21 mouse cellular contexts compared by ENCODE assay signal in the genomic region with DNA sequence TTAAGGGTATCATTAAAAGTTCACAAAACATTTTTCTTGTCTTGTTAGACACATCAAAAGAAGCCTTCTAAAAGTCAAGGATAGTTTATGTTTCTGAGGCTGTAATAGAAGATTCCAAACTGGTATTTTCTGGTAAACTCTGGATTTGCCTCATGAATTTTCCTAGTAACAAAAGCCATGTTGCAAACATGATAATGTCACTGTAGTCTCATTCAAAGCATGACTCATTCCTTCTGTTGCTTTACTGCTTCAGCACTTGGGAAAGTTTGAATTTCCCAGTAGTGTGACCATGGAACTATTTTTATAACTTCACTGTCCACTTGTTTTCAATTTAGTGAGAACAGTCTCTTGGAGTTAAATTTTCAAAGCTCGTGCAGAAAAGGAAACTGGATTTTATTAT.
DNase-seq lines count a peak whose midpoint lies in the region; ATAC-seq and TF ChIP-seq lines count a peak whose summit lies in the region.
"Had no signal": no experiment of that assay in that cellular context is flagged by ENCODE, and none has a peak within 500 bp of the region (broad histone marks: within the 10 kb centered on the region; RNA-seq: fewer than 3 reads in every experiment).

No protein-coding gene starts in this region.

- no peak for TF ChIP-seq CTCF in gastrocnemius, adult 2 months (IDR thresholded peaks at IDR 0.05)
- no peak for TF ChIP-seq CTCF in kidney, postnatal 0 days (IDR thresholded peaks at IDR 0.05; ENCODE audit: low read depth)
- no peak for TF ChIP-seq CTCF in embryonic fibroblast, embryonic 13.5 days (IDR thresholded peaks at IDR 0.05; ENCODE audit: borderline replicate concordance, insufficient read depth, low read length)

- no peaks in the 10 kb centered on the region for H3K9me3 ChIP-seq in kidney, postnatal 0 days (replicated peaks; ENCODE audit: low read length)
- H3K9me3 ChIP-seq: forebrain, embryonic 10.5 days; heart, embryonic 13.5 days; hindbrain, embryonic 10.5 days; neural tube, embryonic 15.5 days had no signal

- intact Hi-C loops in gastrocnemius, adult 2 months (cut with DNase I) = no loop called here

- DNase-seq in gastrocnemius, adult 2 months = no peak
- no peak for DNase-seq in gastrocnemius, adult 8-10 months (ENCODE audit: low spot score in 2 of 2)
- peak; percentile 54 for DNase-seq in kidney, postnatal 0 days (ENCODE audit: low spot score)
- no peak for DNase-seq in kidney, adult 8-10 months
- DNase-seq in Muller cell, postnatal 12 days (ENCODE audit: inconsistent ontology term) = peak; percentile 7
- DNase-seq in T-cell, adult 2 months (ENCODE audit: low spot score) = no peak
- DNase-seq in right cerebral cortex, postnatal 25 days = no peak
- DNase-seq: cerebellum, adult 9-10 months; gastrocnemius, postnatal 10 days; left cerebral cortex, postnatal 4 days; liver, postnatal 0 days; lung, postnatal 10 days; right cerebral cortex, postnatal 14 days; thymus, postnatal 4 days had no signal

- H3K36me3 ChIP-seq in kidney, postnatal 0 days (ENCODE audit: insufficient read depth, low read length) = no peaks in the 10 kb centered on the region
- H3K36me3 ChIP-seq: heart, embryonic 13.5 days; neural tube, embryonic 15.5 days had no signal

- H3K4me1 ChIP-seq in kidney, postnatal 0 days (replicated peaks; ENCODE audit: insufficient read depth, low read length) = no peaks in the 10 kb centered on the region
- peaks cover 3% of the 10 kb centered on the region; the same call in 1 of the 2 replicates for H3K4me1 ChIP-seq in embryonic fibroblast, embryonic 13.5 days (ENCODE audit: control insufficient read depth, insufficient read depth, low read length)
- H3K4me1 ChIP-seq: forebrain, embryonic 10.5 days; heart, embryonic 13.5 days; hindbrain, embryonic 10.5 days; neural tube, embryonic 15.5 days had no signal

- no peak overlapping the region for H3K4me2 ChIP-seq in kidney, postnatal 0 days (ENCODE audit: low read length)
- H3K4me2 ChIP-seq: heart, embryonic 13.5 days; midbrain, embryonic 11.5 days; neural tube, embryonic 15.5 days had no signal

- no peak overlapping the region for H3K9ac ChIP-seq in kidney, postnatal 0 days (ENCODE audit: low read depth, low read length)
- H3K9ac ChIP-seq: heart, embryonic 13.5 days; liver, postnatal 0 days; neural tube, embryonic 15.5 days had no signal

- 29% methylated on average over 1 of the region's 1 CpGs for WGBS in kidney, postnatal 0 days

- no peak overlapping the region for H3K4me3 ChIP-seq in gastrocnemius, adult 2 months
- H3K4me3 ChIP-seq in kidney, postnatal 0 days (replicated peaks; ENCODE audit: low read depth, low read length) = no peak overlapping the region
- H3K4me3 ChIP-seq in embryonic fibroblast, embryonic 13.5 days (ENCODE audit: insufficient read depth, low read length) = no peak overlapping the region
- H3K4me3 ChIP-seq: forebrain, embryonic 10.5 days; heart, embryonic 13.5 days; hindbrain, embryonic 10.5 days; neural tube, embryonic 15.5 days had no signal

- no peak for TF ChIP-seq POLR2A in embryonic fibroblast, embryonic 13.5 days (IDR thresholded peaks at IDR 0.05; ENCODE audit: low read depth, low read length)

- H3K27ac ChIP-seq in gastrocnemius, adult 2 months = peak overlapping the region; percentile 46
- no peak overlapping the region for H3K27ac ChIP-seq in kidney, postnatal 0 days
- peak overlapping the region; percentile 35; the same call in 1 of the 2 replicates for H3K27ac ChIP-seq in embryonic fibroblast, embryonic 13.5 days (ENCODE audit: insufficient read depth, low read length)
- H3K27ac ChIP-seq: forebrain, embryonic 10.5 days; heart, embryonic 13.5 days; hindbrain, embryonic 10.5 days; hindbrain, postnatal 0 days; neural tube, embryonic 15.5 days had no signal

- ATAC-seq in kidney, postnatal 0 days (replicated peaks; ENCODE audit: low FRiP score, low read depth) = 0 out of 2 replicates have a peak, but pooled peaks have one; percentile 10
- ATAC-seq: hindbrain, postnatal 0 days; liver, postnatal 0 days had no signal

- H3K27me3 ChIP-seq in kidney, postnatal 0 days (ENCODE audit: insufficient read depth, low read length) = no peaks in the 10 kb centered on the region
- H3K27me3 ChIP-seq: heart, embryonic 13.5 days; neural tube, embryonic 15.5 days had no signal

Comparison
In these comparisons a context has a peak if more than half of its experiments do, and no peak if none do; other contexts are left out.
1. DNase-seq: peak in kidney, postnatal 0 days (single experiment) and Muller cell, postnatal 12 days (single experiment); none in gastrocnemius, adult 2 months (single experiment), gastrocnemius, adult 8-10 months (0 of 2), kidney, adult 8-10 months (0 of 2), T-cell, adult 2 months (single experiment) and right cerebral cortex, postnatal 25 days (single experiment).